Mouse (Mus musculus) embryonic fibroblast, embryonic 13.5 days (primary cell): ENCODE data around the gene Tshz2.

ENCODE experiments used
- CTCF ChIP-seq: IDR thresholded peaks from 2 replicates; pipeline ENCODE4 v1.5.1; 2011; ENCODE audit warnings: mild to moderate bottlenecking, control low read depth, low read length, moderate library complexity, borderline replicate concordance; ENCODE audit not compliant: insufficient read depth
- POLR2A ChIP-seq: IDR thresholded peaks from 2 replicates; pipeline ENCODE4 v1.6.1; 2011; ENCODE audit warnings: low read depth, mild to moderate bottlenecking, control low read depth, low read length, moderate library complexity

- TF ChIP-seq POLR2A (no peak), CTCF (no peak)
Measured at GRCm38 (mm10) chr2:169775078-169775477, 142.3 kb downstream of the Tshz2 start.
